Mouse (Mus musculus): ENCODE data around the gene Creb3l1. TPM values are rescaled to one million over a fixed set of nuclear protein-coding genes. Genes with fewer than 3 reads are reported as not detected.
A peak's percentile ranks its signal among the peaks of the same experiment; 100 is the strongest.

Gene Creb3l1
- polyA plus RNA-seq, 1 experiment from 2014 or later = 0.45 TPM

DNA sequence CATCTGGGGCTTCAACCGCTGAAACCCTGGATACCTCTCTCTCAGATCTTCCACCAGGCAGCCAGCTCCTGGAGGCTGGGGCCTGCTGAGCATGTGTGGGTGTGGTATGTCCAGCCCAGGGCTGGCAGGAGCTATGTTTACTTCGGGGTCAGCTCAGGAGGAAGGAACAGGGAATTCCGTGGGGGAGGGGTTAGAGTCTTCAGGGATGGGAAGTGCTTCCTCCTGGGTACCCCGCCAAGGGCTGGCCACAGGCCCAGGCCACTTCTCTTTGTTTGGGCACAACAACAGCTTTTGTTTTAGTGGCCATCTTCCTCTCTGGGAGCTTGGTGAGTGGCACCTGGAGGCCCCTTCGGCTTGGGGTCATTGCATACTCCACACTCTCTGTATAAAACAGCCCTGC lies 70.5 kb downstream of the Creb3l1 start:
- H3K9me3 ChIP-seq (replicated peaks) = no peaks in the 10 kb centered on the region
- DNase-seq (ENCODE audit: low spot score) = no peak
- 18% methylated on average over 5 of the region's 5 CpGs for WGBS
- peaks cover 57% of the 10 kb centered on the region for H3K4me1 ChIP-seq
- H3K4me3 ChIP-seq = no peak overlapping the region
- peaks cover 19% of the 10 kb centered on the region for H3K36me3 ChIP-seq
- H3K27ac ChIP-seq = peak overlapping the region; percentile 71
- H3K27me3 ChIP-seq (ENCODE audit: low read depth, poor library complexity, severe bottlenecking) = no peaks in the 10 kb centered on the region

DNA sequence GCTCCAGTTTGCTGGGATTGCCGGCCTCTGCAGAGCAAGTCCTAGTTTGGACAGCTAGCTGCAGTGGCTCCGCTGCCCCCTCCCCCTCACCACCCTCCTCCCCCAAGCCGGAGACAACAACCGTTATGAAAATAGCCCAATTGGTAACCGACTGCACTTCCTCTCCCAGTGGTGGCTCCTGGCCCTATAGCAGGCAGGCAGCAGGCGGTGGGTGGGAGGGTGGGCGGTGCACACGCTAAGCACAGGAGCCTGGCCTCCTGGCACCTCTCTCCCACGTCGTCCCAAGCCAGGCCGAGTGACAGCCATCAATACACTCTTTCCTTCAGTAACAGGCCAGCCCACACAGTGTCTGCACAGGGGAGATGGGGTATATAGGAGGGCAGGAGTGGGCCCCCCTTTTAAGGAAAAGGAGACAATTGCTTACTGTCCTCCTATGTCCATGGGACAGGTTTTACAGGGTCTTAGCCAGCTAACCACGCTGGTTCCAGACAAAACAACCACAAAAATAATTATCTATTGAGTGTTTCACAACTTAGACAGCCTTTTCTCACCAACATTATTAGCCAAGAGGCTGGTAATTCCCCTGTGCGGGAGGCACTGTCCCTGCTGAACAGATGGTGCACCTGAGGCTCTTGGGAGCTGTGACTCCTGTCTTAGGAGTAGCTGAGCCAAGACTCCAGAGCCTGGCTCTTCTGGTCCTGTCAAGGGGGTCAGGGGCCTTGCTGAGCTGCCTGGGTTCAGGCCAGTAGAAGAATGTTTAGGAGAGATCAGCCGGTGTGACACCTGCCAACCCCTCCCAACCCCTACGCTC lies 73.8 kb downstream of the Creb3l1 start:
- H3K27me3 ChIP-seq (ENCODE audit: low read depth, poor library complexity, severe bottlenecking) = no peaks in the 10 kb centered on the region
- peak overlapping the region; percentile 83 for H3K27ac ChIP-seq
- WGBS = 19% methylated on average over 15 of the region's 15 CpGs
- H3K4me3 ChIP-seq = peak overlapping the region; percentile 33
- no peak for DNase-seq (ENCODE audit: low spot score)
- H3K4me1 ChIP-seq = peaks cover 52% of the 10 kb centered on the region
- H3K9me3 ChIP-seq (replicated peaks) = no peaks in the 10 kb centered on the region
- H3K36me3 ChIP-seq = peaks cover 9% of the 10 kb centered on the region; the same call in 1 of the 2 replicates

GRCm38 (mm10) chr2:91949411-91950274 lies 74.7 kb downstream of the Creb3l1 start:
- peaks cover 54% of the 10 kb centered on the region for H3K4me1 ChIP-seq
- no peaks in the 10 kb centered on the region for H3K9me3 ChIP-seq (replicated peaks)
- peaks cover 15% of the 10 kb centered on the region for H3K36me3 ChIP-seq
- peak overlapping the region; percentile 33 for H3K4me3 ChIP-seq
- DNase-seq (ENCODE audit: low spot score) = no peak
- 75% methylated on average over 17 of the region's 17 CpGs for WGBS
- no peaks in the 10 kb centered on the region for H3K27me3 ChIP-seq (ENCODE audit: low read depth, poor library complexity, severe bottlenecking)
- peak overlapping the region; percentile 83 for H3K27ac ChIP-seq

- Histone ChIP-seq H3K27me3 (ENCODE audit: low read depth, poor library complexity, severe bottlenecking) (no peaks in the 10 kb centered on the region), H3K9me3 (replicated peaks) (no peaks in the 10 kb centered on the region), H3K36me3 (peaks cover 14% of the 10 kb centered on the region), H3K4me3 (no peak overlapping the region), H3K27ac (peak overlapping the region; percentile 83), H3K4me1 (peaks cover 56% of the 10 kb centered on the region)
- no peak for DNase-seq (ENCODE audit: low spot score)
- WGBS = 85% methylated on average over 3 of the region's 3 CpGs
Measured at GRCm38 (mm10) chr2:91948792-91949241, 75.5 kb downstream of the Creb3l1 start.

- Histone ChIP-seq H3K27me3 (ENCODE audit: low read depth, poor library complexity, severe bottlenecking) (no peaks in the 10 kb centered on the region), H3K9me3 (replicated peaks) (no peaks in the 10 kb centered on the region), H3K27ac (peak overlapping the region; percentile 83), H3K4me1 (peaks cover 50% of the 10 kb centered on the region), H3K36me3 (peaks cover 16% of the 10 kb centered on the region), H3K4me3 (no peak overlapping the region)
- 79% methylated on average over 6 of the region's 6 CpGs for WGBS
- no peak for DNase-seq (ENCODE audit: low spot score)
Measured at GRCm38 (mm10) chr2:91948151-91948509, 76.2 kb downstream of the Creb3l1 start.

DNA sequence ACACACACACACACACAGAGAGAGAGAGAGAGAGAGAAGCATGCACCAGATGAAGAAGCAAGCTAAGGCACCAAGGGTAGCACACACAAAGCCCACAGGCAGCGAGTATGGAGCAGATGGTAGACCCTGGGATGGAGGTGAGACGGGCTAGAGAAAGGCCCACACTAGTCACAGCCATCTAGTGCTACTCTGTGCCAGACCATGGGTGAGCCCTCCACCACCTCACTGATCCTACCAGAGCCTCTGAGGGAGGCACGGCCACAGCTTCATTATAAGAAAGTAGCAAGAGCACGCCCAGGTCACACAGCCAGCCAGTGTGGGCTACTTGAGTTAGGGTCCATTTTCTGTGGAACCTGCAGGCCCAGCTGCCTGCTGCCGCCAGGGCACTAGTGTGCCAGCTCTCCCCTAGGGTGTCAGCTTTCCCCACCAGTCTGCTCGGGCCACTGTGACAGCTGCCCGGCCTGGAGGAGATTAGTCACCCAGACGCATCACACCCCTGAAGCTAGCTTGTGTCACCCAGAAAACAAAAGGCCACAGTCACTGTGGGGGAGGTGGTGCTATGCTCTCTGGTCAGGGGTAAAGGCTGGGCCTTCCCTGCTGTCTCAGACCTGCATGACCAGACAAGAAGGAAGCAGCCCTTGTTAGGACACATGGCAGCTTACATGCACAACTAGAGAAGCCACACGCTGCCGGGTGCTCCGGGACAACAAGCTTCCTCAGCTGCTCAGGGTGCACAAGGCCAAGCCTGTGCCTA lies 76.7 kb downstream of the Creb3l1 start:
- Histone ChIP-seq H3K4me1 (peaks cover 52% of the 10 kb centered on the region), H3K36me3 (peaks cover 19% of the 10 kb centered on the region), H3K4me3 (no peak overlapping the region), H3K9me3 (replicated peaks) (no peaks in the 10 kb centered on the region), H3K27ac (peak overlapping the region; percentile 83), H3K27me3 (ENCODE audit: low read depth, poor library complexity, severe bottlenecking) (no peaks in the 10 kb centered on the region)
- 63% methylated on average over 11 of the region's 11 CpGs for WGBS
- DNase-seq (ENCODE audit: low spot score) = no peak

GRCm38 (mm10) chr2:91946836-91947235 lies 77.5 kb downstream of the Creb3l1 start:
- peaks cover 55% of the 10 kb centered on the region for H3K4me1 ChIP-seq
- H3K4me3 ChIP-seq = no peak overlapping the region

DNA sequence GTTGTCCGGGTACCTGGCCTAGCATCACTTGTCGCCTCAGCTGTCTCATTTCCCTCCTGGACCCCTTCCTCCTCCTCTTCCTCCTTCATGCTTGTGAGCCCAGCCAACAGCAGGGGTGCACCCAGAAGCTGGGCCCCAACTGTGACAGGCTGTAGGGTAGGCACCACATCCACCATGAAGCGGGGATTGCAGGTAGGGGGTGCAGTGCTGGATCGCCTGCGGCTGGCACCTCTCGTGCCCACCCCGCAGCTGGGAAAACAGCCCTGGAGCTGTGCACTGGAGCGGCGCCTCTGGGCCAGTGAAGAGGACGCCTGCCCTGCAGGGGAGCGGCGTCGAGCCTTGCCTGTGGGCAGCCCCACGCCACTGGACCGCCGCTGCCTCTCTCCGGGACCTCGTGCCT lies 78.8 kb downstream of the Creb3l1 start, which contains the start of gene Gm9821:
Gene Gm9821 (plus strand): TSS at position 221 of the 400 bp plus-strand sequence.
- H3K36me3 ChIP-seq = peaks cover 38% of the 10 kb centered on the region
- H3K4me1 ChIP-seq = peaks cover 51% of the 10 kb centered on the region
- no peak for DNase-seq (ENCODE audit: low spot score)
- no peak within 1 kb of the TSS for H3K4me3 ChIP-seq
- H3K27ac ChIP-seq = peak within 1 kb of the TSS; percentile 59
- 89% methylated on average over 18 of the region's 18 CpGs for WGBS
- H3K9me3 ChIP-seq (replicated peaks) = no peaks in the 10 kb centered on the region
- H3K27me3 ChIP-seq (ENCODE audit: low read depth, poor library complexity, severe bottlenecking) = no peaks in the 10 kb centered on the region

More at GRCm38 (mm10) chr2:91946836-91947235, 77.5 kb downstream of the Creb3l1 start:
- Histone ChIP-seq H3K36me3 (peaks cover 27% of the 10 kb centered on the region), H3K9me3 (replicated peaks) (no peaks in the 10 kb centered on the region), H3K27me3 (ENCODE audit: low read depth, poor library complexity, severe bottlenecking) (no peaks in the 10 kb centered on the region), H3K27ac (0 out of 2 replicates have a peak overlapping the region, but pooled peaks have one; percentile 83)
- no peak for DNase-seq (ENCODE audit: low spot score)
- 73% methylated on average over 6 of the region's 6 CpGs for WGBS

GRCm38 (mm10) chr2:91944170-91944950 lies 79.9 kb downstream of the Creb3l1 start:
- Histone ChIP-seq H3K36me3 (peaks cover 49% of the 10 kb centered on the region), H3K9me3 (replicated peaks) (no peaks in the 10 kb centered on the region), H3K4me3 (no peak overlapping the region), H3K27ac (peak overlapping the region; percentile 59), H3K4me1 (peaks cover 40% of the 10 kb centered on the region), H3K27me3 (ENCODE audit: low read depth, poor library complexity, severe bottlenecking) (no peaks in the 10 kb centered on the region)
- peak; percentile 89 for DNase-seq (ENCODE audit: low spot score)
- 49% methylated on average over 13 of the region's 13 CpGs for WGBS

GRCm38 (mm10) chr2:91942356-91942755 lies 81.9 kb downstream of the Creb3l1 start:
- H3K36me3 ChIP-seq = peaks cover 69% of the 10 kb centered on the region
- no peak for DNase-seq (ENCODE audit: low spot score)
- H3K27ac ChIP-seq = no peak overlapping the region
- H3K9me3 ChIP-seq (replicated peaks) = no peaks in the 10 kb centered on the region
- H3K4me1 ChIP-seq = peaks cover 23% of the 10 kb centered on the region
- H3K4me3 ChIP-seq = no peak overlapping the region
- 80% methylated on average over 6 of the region's 6 CpGs for WGBS
- no peaks in the 10 kb centered on the region for H3K27me3 ChIP-seq (ENCODE audit: low read depth, poor library complexity, severe bottlenecking)

DNA sequence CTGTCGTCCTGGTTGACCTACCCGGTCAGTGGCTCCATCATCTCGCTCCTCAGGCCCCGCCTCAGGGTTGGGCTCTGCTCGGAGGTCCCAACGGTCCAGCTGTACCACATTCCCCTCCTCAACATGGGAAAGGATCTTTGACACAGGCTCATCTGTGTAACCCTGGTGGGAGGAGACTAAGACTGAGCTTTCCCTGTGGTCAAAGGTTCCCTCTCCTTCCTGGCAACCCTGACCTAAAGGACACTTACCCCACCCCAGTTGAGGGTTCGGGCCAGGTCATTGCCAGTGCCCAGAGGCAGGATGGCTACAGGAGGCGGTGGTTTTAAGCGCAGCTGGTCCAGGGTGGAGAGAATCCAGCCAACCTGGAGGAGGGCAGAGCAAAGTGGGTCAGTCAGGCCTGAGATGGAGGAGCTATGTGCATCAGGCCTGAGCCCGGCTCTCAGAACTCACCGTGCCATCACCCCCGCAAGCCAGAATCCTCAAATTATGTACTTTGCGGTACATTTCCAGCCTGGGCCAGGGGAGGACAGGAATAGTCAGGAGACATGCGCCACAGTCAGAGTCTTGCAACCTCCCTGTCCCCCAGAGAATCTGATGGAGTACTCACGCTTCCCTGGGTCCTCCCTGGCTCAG lies 84.9 kb downstream of the Creb3l1 start:
- 84% methylated on average over 15 of the region's 15 CpGs for WGBS
- no peak overlapping the region for H3K4me3 ChIP-seq
- H3K4me1 ChIP-seq = peaks cover 30% of the 10 kb centered on the region
- no peaks in the 10 kb centered on the region for H3K27me3 ChIP-seq (ENCODE audit: low read depth, poor library complexity, severe bottlenecking)
- H3K9me3 ChIP-seq (replicated peaks) = no peaks in the 10 kb centered on the region
- no peak for DNase-seq (ENCODE audit: low spot score)
- peaks cover 89% of the 10 kb centered on the region for H3K36me3 ChIP-seq
- no peak overlapping the region for H3K27ac ChIP-seq
